Comparison of ENCODE assay signal across 1 mouse cellular context in the genomic region with DNA sequence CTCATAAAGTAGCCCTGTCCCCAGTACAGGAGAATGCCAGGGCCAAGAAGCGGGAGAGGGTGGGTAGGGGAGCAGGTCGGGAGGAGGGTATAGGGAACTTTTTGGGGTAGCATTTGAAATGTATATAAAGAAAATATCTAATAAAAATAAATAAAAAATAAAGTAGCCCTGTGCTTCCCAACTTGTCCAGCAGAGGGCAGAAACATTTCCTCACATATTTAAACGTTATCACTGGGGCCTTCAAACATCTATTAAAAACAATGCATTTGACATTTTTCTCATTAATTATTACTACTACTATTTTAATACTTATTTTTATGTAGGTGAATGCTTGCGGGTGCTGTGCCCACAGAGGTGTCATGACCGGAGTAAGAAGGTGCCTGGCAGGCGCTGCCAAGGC.
TF ChIP-seq lines count a peak whose summit lies in the region.

No protein-coding gene starts in this region.

TF ChIP-seq in MEL, 35 proteins besides CTCF, POLR2A, EP300 and RAD21:
- no peak for TF ChIP-seq USF1 (IDR thresholded peaks at IDR 0.05; ENCODE audit: low read depth, low read length)
- TF ChIP-seq HCFC1 (IDR thresholded peaks at IDR 0.05; ENCODE audit: low read depth, low read length), result 0 out of 2 replicates have a peak, but pooled peaks have one; percentile 16
